Mouse (Mus musculus) CH12.LX (cell line): ENCODE data around the gene Pip4k2c. TPM values are rescaled to one million over a fixed set of nuclear protein-coding genes. Genes with fewer than 3 reads are reported as not detected.
"Not testable (repeated sequence)": the region's sequence is repeated elsewhere in the genome, so short reads cannot be mapped to it uniquely, and the experiment has no call there.

Experiments
- DNase-seq: peaks from one replicate; pipeline ENCODE4 v3.0.0-alpha.2; 2013; ENCODE audit errors: extremely low read depth
- H3K27ac ChIP-seq: 2 replicates; pipeline ENCODE4 v1.5.1; 2012; ENCODE audit warnings: low read depth, mild to moderate bottlenecking, control low read depth, moderate library complexity; ENCODE audit not compliant: insufficient read depth
- H3K27me3 ChIP-seq: replicated peaks from 2 replicates; pipeline ENCODE3; 2012; ENCODE audit warnings: inconsistent platforms
- H3K36me3 ChIP-seq, 2 experiments: replicated peaks in 1 of 2; 2 replicates each; pipeline versions ENCODE3 to v1.6.1; 2012; ENCODE audit warnings: inconsistent platforms in 1 of 2, low read length in 1 of 2, mild to moderate bottlenecking in 1 of 2, mixed read lengths in 1 of 2, moderate library complexity in 1 of 2; ENCODE audit not compliant: control insufficient read depth in 1 of 2, insufficient read depth in 1 of 2
- H3K4me1 ChIP-seq, 2 experiments: 2 replicates each; pipeline ENCODE4 v1.6.1; 2012; ENCODE audit warnings: inconsistent platforms in 1 of 2, moderate library complexity in 1 of 2; ENCODE audit not compliant: insufficient read depth in 2 of 2, control insufficient read depth in 1 of 2
- H3K4me2 ChIP-seq: 2 replicates; pipeline ENCODE4 v1.6.1; 2012; ENCODE audit warnings: low read depth, mild to moderate bottlenecking, control low read depth; ENCODE audit not compliant: poor library complexity, insufficient read depth, severe bottlenecking
- H3K4me3 ChIP-seq, 3 experiments: fragments of 150-350 bp in 1 of 3; sonication (generic) in 1 of 3; replicated peaks in 1 of 3; 2 replicates each; pipeline versions ENCODE3 to v1.5.1; 2011 to 2012; ENCODE audit warnings: low read depth in 2 of 3, low read length in 2 of 3, mild to moderate bottlenecking in 2 of 3, moderate library complexity in 2 of 3, control low read depth in 1 of 3, improper control_type of control experiment in 1 of 3, inconsistent platforms in 1 of 3, mixed read lengths in 1 of 3; ENCODE audit not compliant: poor library complexity in 1 of 3
- H3K79me2 ChIP-seq: replicated peaks from 2 replicates; pipeline ENCODE4 v1.6.1; 2012; ENCODE audit warnings: mild to moderate bottlenecking, moderate library complexity; ENCODE audit not compliant: control insufficient read depth, poor library complexity, insufficient read depth, severe bottlenecking; ENCODE audit errors: extremely low read depth
- H3K9ac ChIP-seq: 2 replicates; pipeline ENCODE4 v1.6.1; 2012; ENCODE audit warnings: low read depth, mild to moderate bottlenecking, control low read depth, moderate library complexity; ENCODE audit not compliant: insufficient read depth
- H3K9me3 ChIP-seq: replicated peaks from 2 replicates; pipeline ENCODE3; 2012; ENCODE audit warnings: low read length, inconsistent platforms, mixed read lengths
- CHD2 ChIP-seq: IDR thresholded peaks from 2 replicates; pipeline ENCODE4 v1.6.1; 2011; ENCODE audit warnings: low read length, improper control_type of control experiment
- ELF1 ChIP-seq: IDR thresholded peaks from 2 replicates; pipeline ENCODE4 v1.6.1; 2014; ENCODE audit warnings: low read depth, mild to moderate bottlenecking, inconsistent platforms, low read length, improper control_type of control experiment
- EP300 ChIP-seq: IDR thresholded peaks from 2 replicates; pipeline ENCODE4 v1.6.1; 2011; ENCODE audit warnings: low read length, improper control_type of control experiment
- GABPA ChIP-seq: IDR thresholded peaks from 2 replicates; pipeline ENCODE4 v1.6.1; 2012; ENCODE audit warnings: low read depth, low read length, improper control_type of control experiment, inconsistent platforms; ENCODE audit not compliant: insufficient replicate concordance
- IRF4 ChIP-seq: IDR thresholded peaks from 2 replicates; pipeline ENCODE4 v1.6.1; 2014; ENCODE audit warnings: low read depth, mild to moderate bottlenecking, inconsistent platforms, low read length, improper control_type of control experiment
- JUN ChIP-seq: IDR thresholded peaks from 2 replicates; pipeline ENCODE4 v1.6.1; 2011; ENCODE audit warnings: low read depth, mild to moderate bottlenecking, low read length, improper control_type of control experiment, moderate library complexity; ENCODE audit not compliant: insufficient read depth
- JUND ChIP-seq: conservative IDR thresholded peaks from 2 replicates; pipeline ENCODE4 v1.6.1; 2011; ENCODE audit warnings: low read depth, low read length, improper control_type of control experiment
- MAFK ChIP-seq: IDR thresholded peaks from 2 replicates; pipeline ENCODE4 v1.6.1; 2011; ENCODE audit warnings: low read length, improper control_type of control experiment; ENCODE audit not compliant: insufficient replicate concordance
- MEF2A ChIP-seq: IDR thresholded peaks from 2 replicates; pipeline ENCODE4 v1.6.1; 2014; ENCODE audit warnings: low read depth, mild to moderate bottlenecking, inconsistent platforms, low read length, improper control_type of control experiment, borderline replicate concordance
- MXI1 ChIP-seq: IDR thresholded peaks from 2 replicates; pipeline ENCODE4 v1.6.1; 2011; ENCODE audit warnings: mild to moderate bottlenecking, low read depth, low read length, improper control_type of control experiment
- MYC ChIP-seq: IDR thresholded peaks from 2 replicates; pipeline ENCODE4 v1.6.1; 2011; ENCODE audit warnings: low read depth, mild to moderate bottlenecking, improper control_type of control experiment, low read length
- NELFE ChIP-seq: IDR thresholded peaks from 2 replicates; pipeline ENCODE4 v1.6.1; 2011; ENCODE audit warnings: low read depth, low read length, improper control_type of control experiment
- PAX5 ChIP-seq: IDR thresholded peaks from 2 replicates; pipeline ENCODE4 v1.6.1; 2012; ENCODE audit warnings: low read length, inconsistent platforms, mixed read lengths
- POLR2A ChIP-seq: IDR thresholded peaks from 2 replicates; pipeline ENCODE4 v1.6.1; 2011; ENCODE audit warnings: low read depth, mild to moderate bottlenecking, improper control_type of control experiment, low read length
- SMC3 ChIP-seq: IDR thresholded peaks from 2 replicates; pipeline ENCODE4 v1.6.1; 2011; ENCODE audit warnings: low read depth, low read length, improper control_type of control experiment
- TBP ChIP-seq: conservative IDR thresholded peaks from 2 replicates; pipeline ENCODE4 v1.6.1; 2011; ENCODE audit warnings: low read depth, low read length, improper control_type of control experiment
- TCF12 ChIP-seq: IDR thresholded peaks from 2 replicates; pipeline ENCODE4 v1.6.1; 2014; ENCODE audit warnings: low read depth, mild to moderate bottlenecking, inconsistent platforms, low read length, improper control_type of control experiment
- USF1 ChIP-seq: IDR thresholded peaks from 2 replicates; pipeline ENCODE4 v1.6.1; 2014; ENCODE audit warnings: low read depth, mild to moderate bottlenecking, inconsistent platforms, low read length, improper control_type of control experiment
- ZC3H11A ChIP-seq: IDR thresholded peaks from 2 replicates; pipeline ENCODE4 v1.6.1; 2012; ENCODE audit warnings: low read depth, mild to moderate bottlenecking, inconsistent platforms, low read length, improper control_type of control experiment
- ZMIZ1 ChIP-seq: IDR thresholded peaks from 2 replicates; pipeline ENCODE4 v1.6.1; 2012; ENCODE audit warnings: low read depth, mild to moderate bottlenecking, inconsistent platforms, low read length, improper control_type of control experiment
- ZNF384 ChIP-seq: IDR thresholded peaks from 2 replicates; pipeline ENCODE4 v1.6.1; 2012; ENCODE audit warnings: low read depth, low read length, improper control_type of control experiment, inconsistent platforms
- dilution Hi-C: fragments of 300-500 bp; cut with MboI; formaldehyde crosslinking; loops from 2 replicates; pipeline ENCODE4 v1.14.3; 2020; ENCODE audit warnings: low sequenced_read_pairs; ENCODE audit not compliant: extremely low pct_unique_long_range_greater_than_20kb, extremely low pct_ligation_motif_present
- in situ Hi-C: fragments of 300-500 bp; cut with MboI; formaldehyde crosslinking; loops from 3 replicates; pipeline ENCODE4 v1.14.3; 2019; ENCODE audit warnings: low sequenced_read_pairs, low pct_ligation_motif_present, low pct_unique_long_range_greater_than_20kb, mixed read lengths
- polyA plus RNA-seq: library from polyadenylated mRNA; unstranded; fragments of >175 nt; gene quantifications from 2 replicates; pipeline ENCODE4 v1.2.1, GENCODE M21; 2012; ENCODE audit warnings: low read depth; ENCODE audit not compliant: insufficient read length
- total RNA-seq, 2 experiments: library from RNA; depleted of rRNA; stranded (reverse); fragments of 300-350 nt in 1 of 2; fragments of >200 nt in 1 of 2; gene quantifications; 2 replicates each; pipeline ENCODE4 v1.2.3; 2012 to 2014

The Pip4k2c gene
- total and polyA plus RNA-seq, 3 experiments: 13.3 to 24.7 (median 22.7) TPM

DNA sequence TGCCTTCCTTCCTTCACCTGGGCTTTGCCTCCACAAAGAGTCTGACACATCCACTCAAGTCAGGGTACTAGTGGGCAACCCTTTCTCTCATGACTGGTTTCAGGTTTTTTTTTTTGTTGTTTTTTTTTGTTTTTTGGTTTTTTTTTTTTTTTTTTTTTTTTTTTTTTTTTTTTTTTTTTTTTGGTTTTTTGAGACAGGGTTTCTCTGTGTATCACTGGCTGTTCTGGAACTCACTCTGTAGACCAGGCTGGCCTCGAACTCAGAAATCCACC, 19.4 kb downstream of the Pip4k2c start:
- H3K36me3 ChIP-seq: peaks cover 18 to 36% of the 10 kb centered on the region in 2 experiments
- H3K4me3 ChIP-seq, H3K9ac ChIP-seq, H3K9me3 ChIP-seq, H3K4me2 ChIP-seq, dilution Hi-C loops, DNase-seq, H3K27ac ChIP-seq, in situ Hi-C loops, H3K27me3 ChIP-seq, H3K79me2 ChIP-seq: not testable (repeated sequence)
- peaks cover 3 to 43% of the 10 kb centered on the region in 2 experiments; a peak in 3 of 4 replicates for H3K4me1 ChIP-seq
- TF ChIP-seq ZNF384: peak; percentile 87

DNA sequence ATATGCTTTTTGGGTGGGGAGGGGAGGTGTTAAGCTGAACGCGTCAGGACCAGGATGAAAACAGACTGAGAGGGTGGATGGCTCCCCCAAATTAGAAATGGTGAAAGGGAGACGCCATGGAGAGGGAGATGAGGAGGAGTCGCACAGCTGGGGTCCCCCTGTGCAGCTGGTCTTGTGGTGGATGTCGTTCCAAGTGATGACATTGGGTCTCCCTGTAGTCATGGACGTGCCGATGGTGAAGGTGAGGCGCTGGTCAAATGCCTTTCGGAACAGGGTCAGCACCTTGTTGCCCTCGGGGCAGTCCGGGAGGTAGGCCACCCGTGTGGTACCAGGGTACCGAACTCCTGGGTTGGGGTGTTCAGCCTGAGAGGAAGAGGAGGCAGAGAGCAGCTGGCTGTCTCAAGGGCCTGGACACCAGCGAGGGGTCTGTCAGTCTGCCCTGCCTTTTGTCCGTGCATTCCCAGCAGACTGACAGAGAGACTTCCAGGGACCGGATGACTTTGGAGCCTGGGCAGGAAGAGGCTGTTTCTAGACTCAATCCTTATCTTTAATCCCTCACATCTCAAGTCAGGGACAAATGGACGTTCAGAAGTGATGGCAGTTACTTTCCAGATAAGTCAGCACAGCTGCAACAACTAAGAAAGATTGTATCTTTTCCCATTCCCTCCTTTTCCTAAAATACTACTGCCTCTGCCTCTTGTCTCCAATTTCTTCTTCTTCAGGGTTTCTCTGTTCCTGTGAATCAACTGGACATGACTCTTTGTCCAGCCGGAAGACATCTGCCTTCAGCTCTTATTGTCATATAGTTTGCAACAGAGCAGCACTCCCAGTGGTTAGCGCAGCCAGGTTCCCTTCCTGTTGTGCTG, 20.0 kb downstream of the Pip4k2c start:
- Histone ChIP-seq H3K79me2 (no peaks in the 10 kb centered on the region), H3K27me3 (no peaks in the 10 kb centered on the region), H3K9me3 (peaks cover 7% of the 10 kb centered on the region), H3K27ac (no peak overlapping the region), H3K4me2 (no peak overlapping the region), H3K4me1 (peaks cover 1 to 41% of the 10 kb centered on the region in 2 experiments; a peak in 3 of 4 replicates), H3K36me3 (peaks cover 18 to 40% of the 10 kb centered on the region in 2 experiments), H3K4me3 (no peak overlapping the region), H3K9ac (no peak overlapping the region)
- dilution Hi-C loops: no loop called here
- no peak for TF ChIP-seq TBP
- TF ChIP-seq ZMIZ1: no peak
- no peak for TF ChIP-seq MAFK
- TF ChIP-seq NELFE: no peak
- in situ Hi-C loops: no loop called here
- no peak for DNase-seq

DNA sequence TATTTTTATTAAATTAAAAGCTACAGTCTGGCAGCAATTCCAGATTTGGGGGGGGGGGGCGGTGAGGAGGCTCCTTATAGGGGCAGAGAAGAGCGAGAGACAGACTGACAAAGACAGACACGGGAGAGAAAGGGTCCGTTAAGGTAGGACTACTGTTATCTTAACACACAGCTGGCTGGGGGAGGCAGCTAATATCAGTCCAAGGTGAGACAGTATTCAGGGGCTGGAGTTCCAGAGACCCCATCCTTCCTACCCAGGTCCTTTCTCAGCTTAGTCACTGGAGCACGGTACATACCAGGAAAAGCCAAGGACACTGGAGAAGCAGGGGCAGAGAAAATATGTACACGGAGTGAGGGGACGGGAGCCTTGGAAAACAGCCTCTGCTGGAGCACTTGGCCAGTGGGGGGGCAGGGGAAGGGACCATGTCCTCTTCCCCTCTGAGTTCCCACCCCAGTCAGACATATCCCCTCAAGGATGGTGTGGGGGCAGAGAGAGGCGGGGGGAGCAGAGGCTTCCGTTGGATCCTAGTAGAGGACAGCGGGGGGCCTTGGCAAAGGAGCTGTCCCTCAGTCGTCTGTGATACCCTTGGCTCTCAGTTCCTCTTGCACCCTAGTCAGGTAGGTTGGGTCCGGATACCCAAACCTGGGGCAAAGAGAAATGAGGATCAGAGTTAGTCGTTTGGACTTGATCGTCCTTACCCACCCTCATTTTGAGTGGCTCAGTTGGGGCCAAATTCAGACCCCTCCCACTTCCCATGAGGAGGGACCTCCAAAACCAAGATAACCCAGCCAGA, 20.8 kb downstream of the Pip4k2c start:
- Histone ChIP-seq H3K9ac (no peak overlapping the region), H3K27ac (no peak overlapping the region)
- in situ Hi-C loops: no loop called here

More for the DNA sequence above, 20.8 kb downstream of the Pip4k2c start:
- dilution Hi-C loops: no loop called here
- peaks cover 7% of the 10 kb centered on the region for H3K9me3 ChIP-seq
- H3K4me2 ChIP-seq: no peak overlapping the region
- no peak overlapping the region for H3K4me3 ChIP-seq
- peaks cover 0 to 35% of the 10 kb centered on the region in 2 experiments; a peak in 1 of 4 replicates for H3K4me1 ChIP-seq
- H3K79me2 ChIP-seq: no peaks in the 10 kb centered on the region
- H3K36me3 ChIP-seq: peaks cover 18 to 44% of the 10 kb centered on the region in 2 experiments
- no peak for DNase-seq
- no peaks in the 10 kb centered on the region for H3K27me3 ChIP-seq
- no peak for TF ChIP-seq ZMIZ1
- no peak for TF ChIP-seq TCF12
- TF ChIP-seq USF1: no peak
- no peak for TF ChIP-seq JUN
- TF ChIP-seq MEF2A: no peak
- no peak for TF ChIP-seq JUND
- no peak for TF ChIP-seq ELF1
- TF ChIP-seq POLR2A: no peak
- no peak for TF ChIP-seq SMC3
- TF ChIP-seq MXI1: no peak
- TF ChIP-seq CHD2: no peak
- TF ChIP-seq GABPA: no peak
- no peak for TF ChIP-seq IRF4
- no peak for TF ChIP-seq TBP
- TF ChIP-seq PAX5: no peak
- TF ChIP-seq MAFK: no peak
- TF ChIP-seq EP300: no peak
- TF ChIP-seq MYC: no peak
- TF ChIP-seq ZC3H11A: no peak
